Mouse (Mus musculus): ENCODE data around the gene Plxnb2. TPM values are rescaled to one million over a fixed set of nuclear protein-coding genes. Genes with fewer than 3 reads are reported as not detected.

Gene Plxnb2
- polyA plus RNA-seq (2012; rRNA removed): 160 and 177 TPM in 2 replicates

GRCm38 (mm10) chr15:89180571-89181229 is at the start of gene Plxnb2:
Gene Plxnb2 (minus strand): TSS chr15:89180788.

GRCm38 (mm10) chr15:89210915-89211715 is 30.5 kb upstream of the Plxnb2 start, which contains the start of gene Ppp6r2:
Gene Ppp6r2 (plus strand): TSS chr15:89211553.

GRCm38 (mm10) chr15:89196313-89196706 is 15.7 kb upstream of the Plxnb2 start, which contains the start of gene Dennd6b:
Gene Dennd6b (minus strand): TSS chr15:89196496.

GRCm38 (mm10) chr15:89149271-89150040 is 31.1 kb downstream of the Plxnb2 start, which contains the start of gene Mapk11:
Gene Mapk11 (minus strand): TSS chr15:89149628.

GRCm38 (mm10) chr15:89140659-89141252 is 39.8 kb downstream of the Plxnb2 start, which contains the start of gene Mapk12:
Gene Mapk12 (minus strand): TSS chr15:89140703.

GRCm38 (mm10) chr15:89128382-89129350 is 51.9 kb downstream of the Plxnb2 start, which contains the start of gene Hdac10:
Gene Hdac10 (minus strand): TSS chr15:89128700.

GRCm38 (mm10) chr15:89122649-89123366 is 57.8 kb downstream of the Plxnb2 start, which contains the start of gene Tubgcp6:
Gene Tubgcp6 (minus strand): TSS chr15:89123112.

Other genes starting within 250 kb of the Plxnb2 start
- 0.11 and 0.22 TPM in 2 replicates for gene Ttll8, start 226.4 kb downstream of the Plxnb2 start, polyA plus RNA-seq (2012; rRNA removed)
- gene Mlc1, start 201.8 kb downstream of the Plxnb2 start, polyA plus RNA-seq (2012; rRNA removed): 3.5 and 5.4 TPM in 2 replicates
- gene Mov10l1, start 197.9 kb downstream of the Plxnb2 start, polyA plus RNA-seq (2012; rRNA removed): 0.61 and 0.62 TPM in 2 replicates
- gene Panx2, start 121.1 kb downstream of the Plxnb2 start, polyA plus RNA-seq (2012; rRNA removed): 2.8 and 2.9 TPM in 2 replicates
- 40.6 and 43.7 TPM in 2 replicates for gene Trabd, start 105.7 kb downstream of the Plxnb2 start, polyA plus RNA-seq (2012; rRNA removed)
- gene Selenoo, start 91.7 kb downstream of the Plxnb2 start, polyA plus RNA-seq (2012; rRNA removed): 22.6 and 28.3 TPM in 2 replicates
- gene Tubgcp6, start 57.7 kb downstream of the Plxnb2 start, polyA plus RNA-seq (2012; rRNA removed): 33.0 and 40.9 TPM in 2 replicates
- 21.1 and 23.7 TPM in 2 replicates for gene Hdac10, start 52.1 kb downstream of the Plxnb2 start, polyA plus RNA-seq (2012; rRNA removed)
- 30.6 and 57.6 TPM in 2 replicates for gene Mapk12, start 40.1 kb downstream of the Plxnb2 start, polyA plus RNA-seq (2012; rRNA removed)
- gene Mapk11, start 31.2 kb downstream of the Plxnb2 start, polyA plus RNA-seq (2012; rRNA removed): 44.8 and 63.0 TPM in 2 replicates
- 46.6 and 50.5 TPM in 2 replicates for gene Dennd6b, start 15.7 kb upstream of the Plxnb2 start, polyA plus RNA-seq (2012; rRNA removed)
- gene Ppp6r2, start 30.8 kb upstream of the Plxnb2 start, polyA plus RNA-seq (2012; rRNA removed): 74.0 and 92.8 TPM in 2 replicates
- gene Sbf1, start 134.5 kb upstream of the Plxnb2 start, polyA plus RNA-seq (2012; rRNA removed): 144 and 184 TPM in 2 replicates
- gene Adm2, start 141.9 kb upstream of the Plxnb2 start, polyA plus RNA-seq (2012; rRNA removed): 0.16 and 0.50 TPM in 2 replicates
- gene Miox, start 153.6 kb upstream of the Plxnb2 start, polyA plus RNA-seq (2012; rRNA removed): 0.10 and 0.11 TPM in 2 replicates
- 33.1 and 38.1 TPM in 2 replicates for gene Lmf2, start 174.9 kb upstream of the Plxnb2 start, polyA plus RNA-seq (2012; rRNA removed)
- gene Ncaph2, start 174.9 kb upstream of the Plxnb2 start, polyA plus RNA-seq (2012; rRNA removed): 124 and 153 TPM in 2 replicates
- 13.7 and 16.9 TPM in 2 replicates for gene Sco2, start 193.1 kb upstream of the Plxnb2 start, polyA plus RNA-seq (2012; rRNA removed)
- gene Tymp, start 196.3 kb upstream of the Plxnb2 start, polyA plus RNA-seq (2012; rRNA removed): 1.4 TPM in 2 replicates
- 0.43 and 0.58 TPM in 2 replicates for gene Odf3b, start 198.5 kb upstream of the Plxnb2 start, polyA plus RNA-seq (2012; rRNA removed)
- gene Klhdc7b, start 204.1 kb upstream of the Plxnb2 start, polyA plus RNA-seq (2012; rRNA removed): not detected in 2 replicates
- not detected in 2 replicates for gene Syce3, start 229.7 kb upstream of the Plxnb2 start, polyA plus RNA-seq (2012; rRNA removed)
- 8.1 and 8.8 TPM in 2 replicates for gene Cpt1b, start 245.1 kb upstream of the Plxnb2 start, polyA plus RNA-seq (2012; rRNA removed)
- gene C730034F03Rik, start 248.8 kb upstream of the Plxnb2 start, polyA plus RNA-seq (2012; rRNA removed): 1.9 and 2.7 TPM in 2 replicates
- 0.47 and 0.48 TPM in 2 replicates for gene Gm44502, start 248.9 kb upstream of the Plxnb2 start, polyA plus RNA-seq (2012; rRNA removed)
- 66.9 and 96.2 TPM in 2 replicates for gene Chkb, start 249.1 kb upstream of the Plxnb2 start, polyA plus RNA-seq (2012; rRNA removed)